Mouse (Mus musculus): ENCODE results near the gene Pomgnt2.
A peak's percentile ranks its signal among the peaks of the same experiment; 100 is the strongest.
"Not testable (repeated sequence)": the region's sequence is repeated elsewhere in the genome, so short reads cannot be mapped to it uniquely, and the experiment has no call there.

Pomgnt2 gene

GRCm38 (mm10) chr9:121997010-121997409 is at the start of gene Pomgnt2:
Pomgnt2 (minus strand) TSS chr9:121997110.
- no peak for ATAC-seq (ENCODE audit: insufficient number of reproducible peaks, low FRiP score, low TSS enrichment)

- 0 out of 2 replicates have a peak, but pooled peaks have one; percentile 10 for ATAC-seq (ENCODE audit: insufficient number of reproducible peaks, low FRiP score, low TSS enrichment)
Measured at GRCm38 (mm10) chr9:122039848-122040247, 42.9 kb upstream of the Pomgnt2 start.

GRCm38 (mm10) chr9:122038631-122039030 is 41.7 kb upstream of the Pomgnt2 start:
- no peak for ATAC-seq (ENCODE audit: insufficient number of reproducible peaks, low FRiP score, low TSS enrichment)

GRCm38 (mm10) chr9:122036496-122037054 is 39.7 kb upstream of the Pomgnt2 start:
- no peak for ATAC-seq (ENCODE audit: insufficient number of reproducible peaks, low FRiP score, low TSS enrichment)

DNA sequence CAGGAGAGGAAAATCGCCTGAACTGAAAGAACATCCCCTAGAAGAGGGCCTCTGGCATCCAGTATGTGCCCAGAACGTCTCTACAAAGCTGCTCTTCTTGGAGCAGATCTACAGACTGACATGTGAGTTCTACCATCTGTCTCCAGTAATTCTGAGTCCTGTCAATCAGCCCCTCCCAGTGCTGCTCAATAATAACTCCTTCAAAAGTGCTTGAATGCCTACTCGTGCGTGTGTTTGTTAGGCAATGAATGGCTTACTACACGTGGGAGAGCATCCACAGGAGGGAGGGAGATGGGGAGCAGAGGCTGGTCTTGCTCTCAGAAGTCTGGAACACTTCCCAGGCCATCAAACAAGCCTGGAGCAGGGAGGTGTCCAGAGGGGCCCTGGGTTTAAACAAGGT is 38.9 kb upstream of the Pomgnt2 start:
- no peak for ATAC-seq (ENCODE audit: insufficient number of reproducible peaks, low FRiP score, low TSS enrichment)

GRCm38 (mm10) chr9:122034949-122035348 is 38.0 kb upstream of the Pomgnt2 start:
- ATAC-seq (ENCODE audit: insufficient number of reproducible peaks, low FRiP score, low TSS enrichment) = no peak

GRCm38 (mm10) chr9:122032071-122032470 is 35.2 kb upstream of the Pomgnt2 start:
- ATAC-seq (ENCODE audit: insufficient number of reproducible peaks, low FRiP score, low TSS enrichment) = peak; percentile 80

GRCm38 (mm10) chr9:122030706-122031105 is 33.8 kb upstream of the Pomgnt2 start:
- ATAC-seq (ENCODE audit: insufficient number of reproducible peaks, low FRiP score, low TSS enrichment) = no peak

- no peak for ATAC-seq (ENCODE audit: insufficient number of reproducible peaks, low FRiP score, low TSS enrichment)
Measured at GRCm38 (mm10) chr9:122029765-122030164, 32.9 kb upstream of the Pomgnt2 start.

GRCm38 (mm10) chr9:122027914-122028745 is 31.2 kb upstream of the Pomgnt2 start:
- no peak for ATAC-seq (ENCODE audit: insufficient number of reproducible peaks, low FRiP score, low TSS enrichment)

GRCm38 (mm10) chr9:122027081-122027913 is 30.4 kb upstream of the Pomgnt2 start:
- peak; percentile 77 for ATAC-seq (ENCODE audit: insufficient number of reproducible peaks, low FRiP score, low TSS enrichment)

DNA sequence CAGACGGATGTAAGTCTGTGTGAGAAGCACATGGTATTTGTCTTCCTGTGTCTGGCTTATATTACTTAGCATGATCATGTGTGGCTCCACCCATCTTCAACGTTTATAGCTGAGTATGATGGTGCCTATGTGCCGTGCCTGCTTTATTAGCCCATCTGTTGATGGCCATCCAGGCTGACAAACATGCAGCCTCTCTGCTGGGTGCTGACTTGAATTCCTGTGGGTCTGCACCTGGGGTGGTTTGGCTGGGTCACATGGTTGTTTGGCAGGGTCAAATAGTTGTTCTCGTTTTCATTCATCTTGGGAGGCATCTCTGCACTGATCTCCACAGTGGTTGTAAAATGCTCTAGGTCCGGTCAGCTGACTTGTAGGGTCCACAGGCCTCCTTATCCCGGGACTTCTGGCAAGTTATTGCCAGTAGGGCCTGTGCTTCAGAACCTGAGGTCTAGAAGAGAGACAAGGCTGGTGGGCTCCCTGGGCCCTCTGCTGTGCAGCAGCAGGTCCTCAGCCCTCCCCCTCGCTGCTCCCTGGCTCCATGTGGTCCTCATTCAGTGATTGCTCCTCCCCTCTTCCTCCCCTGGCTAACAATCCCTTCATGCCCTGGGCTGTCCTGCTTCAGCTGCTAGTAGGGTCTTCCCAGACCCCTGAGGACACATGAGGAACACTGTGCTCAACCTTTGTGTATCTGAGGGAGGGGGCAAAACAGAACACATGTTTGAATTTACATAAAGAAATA is 29.1 kb upstream of the Pomgnt2 start:
- no peak for ATAC-seq (ENCODE audit: insufficient number of reproducible peaks, low FRiP score, low TSS enrichment)

GRCm38 (mm10) chr9:122024419-122024818 is 27.5 kb upstream of the Pomgnt2 start:
- ATAC-seq (ENCODE audit: insufficient number of reproducible peaks, low FRiP score, low TSS enrichment) = no peak

GRCm38 (mm10) chr9:122023873-122024272 is 27.0 kb upstream of the Pomgnt2 start:
- no peak for ATAC-seq (ENCODE audit: insufficient number of reproducible peaks, low FRiP score, low TSS enrichment)

GRCm38 (mm10) chr9:122022776-122023175 is 25.9 kb upstream of the Pomgnt2 start:
- ATAC-seq (ENCODE audit: insufficient number of reproducible peaks, low FRiP score, low TSS enrichment) = peak; percentile 34; the same call in 1 of the 2 replicates

DNA sequence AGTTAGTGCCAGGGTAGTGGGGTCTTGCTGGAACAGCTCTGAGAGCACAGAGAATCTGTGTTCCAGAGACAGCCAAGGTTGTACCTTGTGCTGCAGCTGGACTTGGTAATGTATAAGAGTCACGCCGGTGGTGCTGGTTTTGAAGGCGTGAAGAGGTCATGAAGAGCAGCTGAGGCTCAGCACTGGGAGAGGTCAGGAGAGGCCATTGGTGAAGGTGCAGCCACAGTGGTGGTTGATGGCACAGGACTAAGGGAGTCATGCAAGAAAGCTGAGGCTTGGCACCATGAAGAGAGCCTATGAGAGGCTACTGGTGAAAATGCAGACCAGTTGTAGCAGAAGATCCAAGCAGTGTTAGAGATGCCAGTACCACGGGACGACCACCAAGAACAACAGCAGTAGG is 24.7 kb upstream of the Pomgnt2 start:
- ATAC-seq (ENCODE audit: insufficient number of reproducible peaks, low FRiP score, low TSS enrichment) = no peak

DNA sequence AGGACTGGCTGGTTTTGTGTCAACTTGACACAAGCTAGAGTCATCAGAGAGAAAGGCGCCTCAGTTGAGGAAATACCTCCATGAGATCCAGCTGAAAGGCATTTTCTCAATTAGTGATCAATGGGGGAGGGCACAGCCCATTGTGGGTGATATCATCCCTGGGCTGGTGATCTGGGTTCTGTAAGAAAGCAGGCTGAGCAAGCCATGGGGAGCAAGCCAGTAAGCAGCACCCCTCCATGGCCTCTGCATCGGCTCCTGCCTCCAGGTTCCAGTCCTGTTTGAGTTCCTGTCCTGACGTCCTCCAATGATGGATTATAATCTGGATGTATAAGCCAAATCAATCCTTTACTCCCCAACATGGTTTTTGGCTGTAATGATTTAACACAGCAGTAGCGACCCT is 24.3 kb upstream of the Pomgnt2 start:
- ATAC-seq (ENCODE audit: insufficient number of reproducible peaks, low FRiP score, low TSS enrichment) = not testable (repeated sequence)

- ATAC-seq (ENCODE audit: insufficient number of reproducible peaks, low FRiP score, low TSS enrichment) = no peak
Measured at GRCm38 (mm10) chr9:122020321-122020720, 23.4 kb upstream of the Pomgnt2 start.

GRCm38 (mm10) chr9:122018782-122019395 is 22.0 kb upstream of the Pomgnt2 start:
- 0 out of 2 replicates have a peak, but pooled peaks have one; percentile 46 for ATAC-seq (ENCODE audit: insufficient number of reproducible peaks, low FRiP score, low TSS enrichment)

DNA sequence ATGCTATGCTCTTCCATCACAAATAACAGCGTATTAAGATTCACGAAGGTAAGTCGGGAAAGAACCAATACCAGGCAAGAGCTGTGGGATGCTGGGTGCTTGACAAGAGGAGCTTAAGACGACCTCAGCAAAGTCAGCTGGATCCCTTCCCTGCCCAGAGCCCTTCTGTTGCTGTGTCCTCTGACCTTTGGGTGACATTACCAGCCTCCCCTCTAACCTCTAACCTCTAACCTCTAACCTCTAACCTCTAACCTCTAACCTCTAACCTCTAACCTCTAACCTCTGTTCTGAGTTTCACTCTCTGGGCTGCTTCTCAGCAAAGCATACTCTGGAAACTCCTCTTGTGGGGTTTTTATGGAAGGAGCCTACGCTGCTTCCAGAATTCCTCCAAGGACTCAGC is 21.2 kb upstream of the Pomgnt2 start:
- ATAC-seq (ENCODE audit: insufficient number of reproducible peaks, low FRiP score, low TSS enrichment) = no peak

Data from cerebellum, adult (tissue).